Mouse (Mus musculus): ENCODE measurements at regions not wholly inside any gene's neighbourhood (a gene's known extent, or its start where the extent isn't known, plus 50 kb on each side); places are given as distances from the start of the nearest gene placed in this dataset.

DNA sequence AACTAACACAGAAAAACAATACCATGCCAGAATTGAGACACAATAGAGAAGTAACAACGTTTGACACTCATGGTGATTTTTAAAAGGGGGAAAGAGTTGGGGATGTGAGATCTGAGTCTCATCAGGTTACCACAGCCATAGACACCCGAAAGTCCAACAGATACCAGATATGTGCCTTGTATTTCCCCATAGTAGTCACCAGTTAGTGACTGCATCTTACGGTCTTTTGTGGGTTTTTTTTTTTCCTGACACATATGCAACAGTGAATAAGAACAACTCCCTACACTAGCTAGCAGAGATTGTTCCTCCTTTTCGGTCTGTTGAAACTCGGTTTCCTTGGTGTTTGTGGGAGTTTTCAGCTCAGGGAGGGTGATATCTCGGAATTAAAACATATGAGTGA, 127.4 kb downstream of the Zbtb18 start:
- Histone ChIP-seq H3K36me3 (replicated peaks) (no peaks in the 10 kb centered on the region), H3K4me3 (replicated peaks) (no peak overlapping the region), H3K27me3 (no peaks in the 10 kb centered on the region), H3K9ac (no peak overlapping the region), H3K4me2 (no peak overlapping the region), H3K27ac (replicated peaks) (no peak overlapping the region), H3K4me1 (replicated peaks) (no peaks in the 10 kb centered on the region), H3K9me3 (replicated peaks) (no peaks in the 10 kb centered on the region)
- no peak for ATAC-seq (ENCODE audit: insufficient read depth)
- 50% methylated on average over 6 of the region's 6 CpGs for whole genome bisulfite sequencing (ENCODE audit: insufficient replicate concordance)

DNA sequence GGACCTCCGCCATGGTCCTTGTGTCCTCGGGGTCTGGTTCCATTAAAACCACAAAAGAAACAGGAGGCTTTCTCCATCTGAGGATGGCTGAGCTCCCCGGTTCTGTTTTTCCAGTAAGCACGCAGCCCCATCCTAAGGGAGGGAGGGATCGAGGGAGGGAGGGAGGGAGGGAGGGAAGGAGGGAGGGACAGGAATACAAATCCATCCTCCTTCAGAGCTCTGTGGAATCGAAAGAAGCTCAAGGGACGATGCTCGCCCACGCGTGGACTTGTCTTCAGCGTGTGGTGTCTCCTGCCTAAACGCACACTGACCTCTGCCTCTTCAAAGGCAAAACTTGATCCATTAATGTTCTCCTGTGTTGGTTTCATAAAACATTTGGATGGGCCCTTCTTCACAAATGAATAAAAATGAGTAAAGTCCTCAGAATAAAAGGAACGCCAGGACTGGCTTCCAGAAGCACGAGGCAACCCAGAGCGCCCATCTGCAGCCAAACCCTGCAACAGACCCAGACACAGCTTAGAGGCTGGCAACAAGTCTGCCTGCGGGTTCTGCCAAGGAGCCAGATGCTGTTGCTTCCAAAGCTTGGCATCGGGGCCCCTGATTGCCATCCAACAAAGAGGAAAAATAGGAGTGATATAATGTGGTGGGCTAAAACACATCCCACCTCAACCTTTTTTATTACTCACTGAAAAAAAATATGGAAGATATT, 131.0 kb downstream of the Zbtb18 start:
- Histone ChIP-seq H3K36me3 (replicated peaks) (no peaks in the 10 kb centered on the region), H3K4me2 (no peak overlapping the region), H3K27ac (replicated peaks) (no peak overlapping the region), H3K4me3 (replicated peaks) (no peak overlapping the region), H3K9ac (no peak overlapping the region), H3K4me1 (replicated peaks) (no peaks in the 10 kb centered on the region), H3K9me3 (replicated peaks) (no peaks in the 10 kb centered on the region), H3K27me3 (no peaks in the 10 kb centered on the region)
- no peak for ATAC-seq (ENCODE audit: insufficient read depth)
- 74% methylated on average over 17 of the region's 17 CpGs for WGBS (ENCODE audit: insufficient replicate concordance)

DNA sequence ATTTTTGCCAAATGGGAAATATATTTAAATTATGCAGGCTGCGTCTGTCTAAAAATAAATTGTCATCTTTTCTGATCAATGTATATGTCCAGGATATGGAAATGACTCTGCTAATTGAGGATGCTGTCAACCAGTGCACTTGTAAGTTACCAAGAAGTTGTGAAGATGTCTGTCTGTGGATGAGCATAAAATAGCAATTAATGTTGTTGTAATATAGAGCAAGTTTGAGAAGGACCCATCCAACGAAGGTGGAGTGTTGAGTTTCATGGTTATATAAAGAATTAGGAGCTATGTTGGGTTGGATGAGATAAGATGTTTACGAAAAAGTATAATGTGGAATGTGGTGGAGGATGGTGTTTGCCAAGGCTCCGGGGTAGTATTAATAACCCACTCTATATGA, 131.6 kb downstream of the Zbtb18 start:
- Histone ChIP-seq H3K4me3 (replicated peaks) (no peak overlapping the region), H3K27ac (replicated peaks) (no peak overlapping the region), H3K36me3 (replicated peaks) (no peaks in the 10 kb centered on the region), H3K9me3 (replicated peaks) (no peaks in the 10 kb centered on the region), H3K27me3 (no peaks in the 10 kb centered on the region), H3K4me1 (replicated peaks) (no peaks in the 10 kb centered on the region), H3K9ac (no peak overlapping the region), H3K4me2 (no peak overlapping the region)
- no peak for ATAC-seq (ENCODE audit: insufficient read depth)
- WGBS (ENCODE audit: insufficient replicate concordance) = 69% methylated on average over 4 of the region's 4 CpGs

GRCm38 (mm10) chr1:177574312-177574711, 132.2 kb downstream of the Zbtb18 start:
- Histone ChIP-seq H3K36me3 (replicated peaks) (no peaks in the 10 kb centered on the region), H3K4me1 (replicated peaks) (no peaks in the 10 kb centered on the region), H3K4me3 (replicated peaks) (no peak overlapping the region), H3K4me2 (no peak overlapping the region), H3K9ac (no peak overlapping the region), H3K27ac (replicated peaks) (no peak overlapping the region), H3K9me3 (replicated peaks) (no peaks in the 10 kb centered on the region), H3K27me3 (no peaks in the 10 kb centered on the region)
- no peak for ATAC-seq (ENCODE audit: insufficient read depth)
- 70% methylated on average over 7 of the region's 7 CpGs for WGBS (ENCODE audit: insufficient replicate concordance)

DNA sequence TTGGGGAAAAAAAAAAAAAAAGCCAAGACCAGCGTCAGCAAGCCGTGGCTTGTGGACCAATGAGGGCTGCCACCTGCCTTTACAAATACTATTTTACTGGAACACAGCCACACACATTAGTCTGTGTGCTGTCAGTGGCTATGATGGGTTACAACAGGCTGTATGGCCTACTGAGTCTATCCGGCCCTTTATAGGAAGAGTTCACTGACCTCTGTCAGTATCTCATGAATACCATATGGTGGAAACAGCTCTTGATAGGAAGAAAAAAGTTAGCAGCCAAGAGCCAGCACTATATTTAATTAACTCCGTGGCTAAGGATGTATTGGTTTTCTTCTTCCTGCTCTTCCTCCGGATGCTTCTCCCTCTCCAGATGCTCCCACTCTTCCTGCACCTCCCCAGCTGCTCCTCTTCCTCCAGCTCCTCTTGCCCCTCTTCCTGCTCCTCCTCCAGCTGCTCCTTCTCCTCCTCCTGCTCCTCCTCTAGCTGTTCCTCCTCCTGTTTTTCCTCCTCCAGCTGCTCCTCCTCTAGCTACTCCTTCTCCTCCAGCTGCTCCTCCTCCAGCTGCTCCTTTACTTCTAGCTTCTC, 142.2 kb downstream of the Zbtb18 start:
- Histone ChIP-seq H3K4me1 (replicated peaks) (no peaks in the 10 kb centered on the region), H3K27me3 (no peaks in the 10 kb centered on the region), H3K9me3 (replicated peaks) (no peaks in the 10 kb centered on the region), H3K9ac (no peak overlapping the region), H3K27ac (replicated peaks) (no peak overlapping the region), H3K4me2 (no peak overlapping the region), H3K4me3 (replicated peaks) (no peak overlapping the region), H3K36me3 (replicated peaks) (no peaks in the 10 kb centered on the region)
- 50% methylated on average over 5 of the region's 5 CpGs for WGBS (ENCODE audit: insufficient replicate concordance)
- ATAC-seq (ENCODE audit: insufficient read depth) = no peak

- H3K9me3 ChIP-seq (replicated peaks) = no peaks in the 10 kb centered on the region
- no peaks in the 10 kb centered on the region for H3K27me3 ChIP-seq
- 60% methylated on average over 2 of the region's 2 CpGs for WGBS (ENCODE audit: insufficient replicate concordance)
- H3K9ac ChIP-seq = no peak overlapping the region
- H3K27ac ChIP-seq (replicated peaks) = no peak overlapping the region
- H3K4me3 ChIP-seq (replicated peaks) = no peak overlapping the region
- H3K4me1 ChIP-seq (replicated peaks) = no peaks in the 10 kb centered on the region
- no peak overlapping the region for H3K4me2 ChIP-seq
- no peaks in the 10 kb centered on the region for H3K36me3 ChIP-seq (replicated peaks)
- no peak for ATAC-seq (ENCODE audit: insufficient read depth)
Measured at GRCm38 (mm10) chr1:177585320-177585719, 143.2 kb downstream of the Zbtb18 start.

- H3K27ac ChIP-seq (replicated peaks) = no peak overlapping the region
- H3K9ac ChIP-seq = no peak overlapping the region
- 70% methylated on average over 7 of the region's 7 CpGs for WGBS (ENCODE audit: insufficient replicate concordance)
- no peak overlapping the region for H3K4me2 ChIP-seq
- H3K36me3 ChIP-seq (replicated peaks) = no peaks in the 10 kb centered on the region
- no peak for ATAC-seq (ENCODE audit: insufficient read depth)
- no peaks in the 10 kb centered on the region for H3K27me3 ChIP-seq
- no peak overlapping the region for H3K4me3 ChIP-seq (replicated peaks)
- H3K9me3 ChIP-seq (replicated peaks) = no peaks in the 10 kb centered on the region
- H3K4me1 ChIP-seq (replicated peaks) = no peaks in the 10 kb centered on the region
Measured at GRCm38 (mm10) chr1:177589034-177589433, 140.6 kb upstream of the 1700016C15Rik start.

GRCm38 (mm10) chr1:177589656-177590055, 140.0 kb upstream of the 1700016C15Rik start:
- no peaks in the 10 kb centered on the region for H3K27me3 ChIP-seq
- WGBS (ENCODE audit: insufficient replicate concordance) = 87% methylated on average over 4 of the region's 4 CpGs

DNA sequence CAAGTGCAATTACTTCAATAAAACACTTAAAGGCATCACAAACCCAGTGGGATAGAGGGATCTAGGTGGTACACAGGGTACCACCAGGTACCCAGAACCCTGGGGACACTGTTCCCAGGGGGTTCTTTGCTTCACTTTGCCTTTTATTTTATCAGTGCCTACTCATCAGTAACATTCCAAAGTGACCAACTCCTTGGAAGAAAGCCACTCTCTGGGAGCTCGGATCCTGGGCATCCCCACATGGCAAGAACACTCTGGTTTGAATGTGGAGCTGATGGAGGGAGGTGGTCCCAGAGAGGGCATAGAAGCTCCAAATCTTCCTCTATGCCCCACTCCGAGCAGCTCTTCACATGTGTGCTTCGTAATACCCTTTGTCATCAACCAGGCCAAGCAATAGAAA, 137.9 kb upstream of the 1700016C15Rik start:
- no peak overlapping the region for H3K27ac ChIP-seq (replicated peaks)
- no peak overlapping the region for H3K4me3 ChIP-seq (replicated peaks)
- no peak overlapping the region for H3K9ac ChIP-seq
- no peaks in the 10 kb centered on the region for H3K4me1 ChIP-seq (replicated peaks)
- no peaks in the 10 kb centered on the region for H3K27me3 ChIP-seq
- no peaks in the 10 kb centered on the region for H3K36me3 ChIP-seq (replicated peaks)
- no peaks in the 10 kb centered on the region for H3K9me3 ChIP-seq (replicated peaks)
- 74% methylated on average over 3 of the region's 3 CpGs for whole genome bisulfite sequencing (ENCODE audit: insufficient replicate concordance)
- no peak for ATAC-seq (ENCODE audit: insufficient read depth)
- no peak overlapping the region for H3K4me2 ChIP-seq

More at GRCm38 (mm10) chr1:177589656-177590055, 140.0 kb upstream of the 1700016C15Rik start:
- no peak for ATAC-seq (ENCODE audit: insufficient read depth)
- Histone ChIP-seq H3K9me3 (replicated peaks) (no peaks in the 10 kb centered on the region), H3K4me1 (replicated peaks) (no peaks in the 10 kb centered on the region), H3K27ac (replicated peaks) (no peak overlapping the region), H3K4me2 (no peak overlapping the region), H3K4me3 (replicated peaks) (no peak overlapping the region), H3K9ac (no peak overlapping the region), H3K36me3 (replicated peaks) (no peaks in the 10 kb centered on the region)

- no peak for ATAC-seq (ENCODE audit: insufficient read depth)
- no peaks in the 10 kb centered on the region for H3K9me3 ChIP-seq (replicated peaks)
- H3K4me1 ChIP-seq (replicated peaks) = no peaks in the 10 kb centered on the region
- WGBS (ENCODE audit: insufficient replicate concordance) = 77% methylated on average over 9 of the region's 9 CpGs
- no peak overlapping the region for H3K4me2 ChIP-seq
- no peak overlapping the region for H3K4me3 ChIP-seq (replicated peaks)
- no peaks in the 10 kb centered on the region for H3K27me3 ChIP-seq
- no peak overlapping the region for H3K27ac ChIP-seq (replicated peaks)
- no peak overlapping the region for H3K9ac ChIP-seq
- H3K36me3 ChIP-seq (replicated peaks) = no peaks in the 10 kb centered on the region
Measured at GRCm38 (mm10) chr1:177592337-177592736, 137.3 kb upstream of the 1700016C15Rik start.

DNA sequence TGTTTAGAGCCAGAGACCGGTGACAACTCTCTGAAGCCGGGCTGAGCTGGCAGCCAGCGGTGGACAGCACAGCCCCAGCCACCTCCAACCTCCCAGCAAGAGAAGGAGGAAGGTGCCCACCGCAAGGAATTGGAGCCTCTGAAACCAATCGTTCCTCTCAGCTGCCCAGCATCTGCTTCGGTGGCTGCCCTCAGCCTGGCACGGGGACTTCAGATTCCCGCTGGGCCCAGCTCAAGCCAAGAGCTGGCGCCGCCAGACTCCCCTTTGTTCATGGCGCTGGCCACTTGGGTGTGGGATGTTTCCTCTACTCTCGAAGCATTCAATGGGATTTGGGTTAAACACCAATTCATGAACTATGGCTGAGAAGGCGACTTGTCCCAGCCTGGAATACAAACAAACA, 135.3 kb upstream of the 1700016C15Rik start:
- H3K36me3 ChIP-seq (replicated peaks) = no peaks in the 10 kb centered on the region
- no peak overlapping the region for H3K9ac ChIP-seq
- no peak overlapping the region for H3K4me3 ChIP-seq (replicated peaks)
- ATAC-seq (ENCODE audit: insufficient read depth) = no peak
- H3K4me1 ChIP-seq (replicated peaks) = no peaks in the 10 kb centered on the region
- H3K9me3 ChIP-seq (replicated peaks) = no peaks in the 10 kb centered on the region
- 70% methylated on average over 13 of the region's 13 CpGs for WGBS (ENCODE audit: insufficient replicate concordance)
- H3K4me2 ChIP-seq = no peak overlapping the region
- no peaks in the 10 kb centered on the region for H3K27me3 ChIP-seq
- H3K27ac ChIP-seq (replicated peaks) = no peak overlapping the region

Measured in liver, embryonic 15.5 days (tissue).